Mouse (Mus musculus) urinary bladder, postnatal 14 days (tissue): ENCODE results near the gene Hist1h3c.
"Not testable (repeated sequence)": the region's sequence is repeated elsewhere in the genome, so short reads cannot be mapped to it uniquely, and the experiment has no call there.

Source experiments
- DNase-seq: peaks from one replicate; pipeline ENCODE4 v3.0.0; 2021; ENCODE audit warnings: low spot score

The Hist1h3c gene

DNA sequence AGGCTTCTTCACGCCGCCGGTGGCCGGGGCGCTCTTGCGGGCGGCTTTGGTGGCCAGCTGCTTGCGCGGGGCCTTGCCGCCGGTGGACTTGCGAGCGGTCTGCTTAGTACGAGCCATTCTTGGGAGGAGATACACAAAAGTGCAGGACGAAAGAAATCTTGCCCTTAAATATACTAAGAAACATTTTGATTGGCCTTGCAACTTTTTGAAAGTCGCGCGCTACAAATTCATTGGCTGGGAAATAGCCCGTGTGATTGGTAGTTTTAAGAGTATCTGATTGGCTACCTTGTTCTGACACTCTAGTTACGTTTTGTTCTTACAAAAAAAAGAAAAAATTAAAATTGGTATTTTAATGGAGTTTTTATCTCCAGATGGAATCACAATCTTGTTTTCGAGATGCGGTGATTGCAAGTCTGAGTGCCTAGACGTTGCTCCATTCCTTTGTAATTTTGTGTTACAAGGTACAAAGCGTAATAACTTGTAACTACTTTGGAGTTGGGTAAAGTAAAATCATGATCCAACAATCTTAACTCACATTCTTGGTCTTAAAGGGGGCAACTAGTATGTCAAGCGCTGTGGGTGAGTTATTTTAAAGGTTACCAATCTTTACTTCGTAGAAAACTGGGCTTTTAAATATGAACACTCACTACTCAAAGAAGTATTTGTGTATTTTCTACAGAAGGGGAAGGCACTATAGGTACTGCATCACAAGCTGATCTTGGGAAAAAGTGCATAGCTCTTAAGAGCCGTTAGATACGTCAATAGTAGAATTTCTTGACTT is at the start of gene Hist1h3c:
TSS of gene Hist1h3c (minus strand) at position 222 of the 781 bp plus-strand sequence.
- DNase-seq = peak; percentile 85

DNA sequence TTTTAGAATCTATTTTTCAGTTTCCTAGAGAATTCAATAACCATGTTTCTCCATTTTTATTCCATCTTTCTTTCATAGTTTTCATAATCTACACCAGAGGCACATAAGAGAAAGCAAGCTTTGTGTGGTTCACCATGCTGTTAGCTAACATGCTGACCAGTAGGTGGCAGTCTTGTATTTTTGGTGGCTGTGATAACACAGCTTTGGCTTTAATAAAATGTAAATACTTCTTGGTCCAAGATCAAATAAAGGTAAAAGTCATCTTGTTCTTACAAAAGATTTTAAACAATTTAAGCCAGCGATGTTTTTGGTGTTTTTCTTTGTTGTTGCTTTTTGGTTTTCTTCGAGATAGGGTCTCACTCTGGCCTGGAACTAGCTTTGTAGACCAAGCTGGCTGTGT is 47.1 kb upstream of the Hist1h3c start:
- peak; percentile 51 for DNase-seq

DNA sequence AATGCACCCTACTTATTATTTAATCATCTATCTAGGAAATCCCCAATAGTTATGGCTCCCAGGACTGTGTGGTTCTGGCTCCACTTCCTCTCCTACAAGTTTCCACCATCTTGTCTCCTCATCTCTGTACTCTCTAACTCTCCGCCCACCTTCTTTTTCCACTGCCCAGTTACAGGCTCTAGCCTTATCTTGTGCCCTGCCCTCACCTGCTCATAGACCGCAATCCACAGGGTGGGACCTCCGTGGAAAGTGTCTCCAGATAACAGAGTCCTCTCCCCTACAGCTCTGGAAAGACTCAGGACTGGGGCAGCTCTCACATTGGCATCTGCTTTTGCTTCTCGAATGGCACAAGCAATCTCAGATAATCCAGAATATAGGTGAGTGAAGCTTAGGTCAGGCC is 33.6 kb upstream of the Hist1h3c start:
- no peak for DNase-seq

DNA sequence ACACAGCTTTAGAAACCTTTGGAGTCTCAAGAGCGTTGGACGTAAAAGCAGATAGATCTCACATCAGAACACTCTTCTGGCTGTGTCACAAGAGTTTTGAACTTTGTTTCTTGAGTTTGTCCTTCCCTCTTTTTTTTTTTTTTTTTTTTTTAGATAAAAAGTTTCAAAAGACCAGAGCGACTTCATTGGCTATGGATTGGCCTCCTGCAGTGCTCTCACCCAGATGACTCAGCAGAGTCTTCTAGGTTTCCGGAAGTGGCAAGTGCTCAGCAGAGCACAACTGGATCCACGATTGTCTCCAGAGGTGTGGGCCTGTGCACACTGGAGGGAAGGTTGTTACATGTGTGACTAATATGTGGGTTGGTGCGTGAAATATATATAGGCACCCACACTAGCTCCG is 32.9 kb upstream of the Hist1h3c start:
- DNase-seq = no peak

DNA sequence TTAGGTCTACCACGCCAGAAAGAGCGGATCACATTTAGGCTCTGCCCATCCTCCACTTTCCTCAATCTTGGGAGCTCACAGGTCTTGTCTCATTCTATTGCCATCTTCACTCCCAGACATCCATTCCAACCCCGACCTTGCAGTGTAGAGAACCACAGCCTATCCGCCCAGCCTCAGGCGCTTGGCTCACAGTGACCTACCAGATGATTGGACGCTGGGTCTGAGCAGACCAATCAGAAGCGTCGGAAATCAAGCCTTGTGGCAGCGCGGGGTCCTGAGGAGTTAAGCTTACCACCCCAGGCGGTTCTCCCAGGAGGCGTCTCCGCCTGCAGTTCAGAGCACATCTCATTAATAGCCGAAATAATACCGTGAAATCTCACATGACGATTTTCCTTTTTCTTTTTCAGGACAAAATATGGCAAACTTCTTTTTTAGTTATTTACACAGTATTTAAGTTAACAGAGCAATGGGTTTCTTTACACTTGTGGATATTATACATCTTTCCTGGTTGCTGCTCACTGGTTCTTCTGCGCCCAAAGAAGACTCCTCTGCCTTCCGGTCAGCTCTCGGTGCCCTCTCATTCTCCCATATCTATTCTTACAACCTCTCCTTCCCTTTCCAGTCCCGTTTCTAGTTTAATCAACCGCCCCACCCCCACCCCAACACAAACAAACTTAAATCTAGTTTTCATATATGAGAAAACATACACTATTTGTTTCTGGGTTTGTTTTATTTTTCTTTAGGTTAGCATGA is 27.3 kb upstream of the Hist1h3c start:
- DNase-seq = peak; percentile 23

DNA sequence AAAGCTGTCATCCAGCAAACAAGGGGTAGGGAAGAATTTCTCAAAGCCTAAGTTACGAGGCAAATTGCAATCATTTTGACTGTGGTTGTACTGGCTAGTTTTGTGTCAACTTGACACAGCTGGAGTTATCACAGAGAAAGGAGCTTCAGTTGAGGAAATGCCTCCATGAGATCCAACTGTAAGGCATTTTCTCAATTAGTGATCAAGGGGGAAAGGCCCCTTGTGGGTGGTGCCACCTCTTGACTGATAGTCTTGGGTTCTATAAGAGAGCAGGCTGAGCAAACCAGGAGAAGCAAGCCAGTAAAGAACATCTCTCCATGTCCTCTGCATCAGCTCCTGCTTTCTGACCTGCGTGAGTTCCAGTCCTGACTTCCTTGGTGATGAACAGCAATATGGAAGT is 24.2 kb upstream of the Hist1h3c start, which contains the start of gene Trim38:
TSS of gene Trim38 (plus strand) at position 301 of the 400 bp plus-strand sequence.
- DNase-seq = not testable (repeated sequence)

DNA sequence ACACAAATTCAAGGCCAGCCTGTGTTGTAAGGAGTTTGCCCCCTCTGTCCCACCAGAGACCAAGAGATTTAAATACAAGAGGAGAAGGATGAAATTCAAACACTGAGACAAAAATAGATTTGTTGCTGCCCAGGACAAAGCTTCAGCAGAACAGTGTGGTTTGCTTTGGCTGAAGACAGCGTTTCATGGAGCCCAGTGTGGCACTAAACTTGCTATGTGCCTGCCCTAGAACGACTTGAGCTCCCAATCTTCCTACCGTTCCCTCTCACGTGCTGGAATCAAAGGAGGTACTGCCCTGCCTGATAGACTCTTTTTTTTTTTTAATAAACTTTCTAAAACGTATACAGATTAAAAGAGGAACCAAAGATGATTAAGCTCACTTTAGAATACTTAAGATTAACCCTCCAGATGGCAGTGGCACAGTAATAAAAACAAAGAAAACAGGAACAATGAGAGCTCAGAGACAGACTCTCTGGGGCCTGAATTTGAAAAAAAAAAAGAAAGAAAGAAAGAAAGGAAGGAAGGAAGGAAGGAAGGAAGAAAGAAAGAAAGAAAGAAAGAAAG is 23.5 kb upstream of the Hist1h3c start:
- DNase-seq = no peak

DNA sequence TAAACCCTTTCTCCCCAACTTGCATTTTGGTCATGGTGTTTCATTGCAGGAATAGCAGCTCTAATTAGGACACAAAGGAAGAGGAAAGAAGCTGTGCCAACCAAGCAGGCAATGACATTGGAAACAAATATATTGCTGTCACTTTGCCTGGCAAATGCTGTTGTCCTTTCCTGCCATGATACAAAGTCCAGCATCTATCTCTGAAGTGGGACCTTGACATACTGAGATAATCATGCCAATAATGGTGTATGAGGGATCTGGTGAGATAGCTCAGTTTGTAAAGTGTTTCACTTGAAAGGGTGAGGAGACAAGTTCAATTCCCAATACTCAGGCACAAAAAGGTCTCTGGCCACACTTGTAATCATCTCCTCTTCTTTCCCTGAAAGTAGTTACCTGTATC is 21.4 kb upstream of the Hist1h3c start:
- no peak for DNase-seq

DNA sequence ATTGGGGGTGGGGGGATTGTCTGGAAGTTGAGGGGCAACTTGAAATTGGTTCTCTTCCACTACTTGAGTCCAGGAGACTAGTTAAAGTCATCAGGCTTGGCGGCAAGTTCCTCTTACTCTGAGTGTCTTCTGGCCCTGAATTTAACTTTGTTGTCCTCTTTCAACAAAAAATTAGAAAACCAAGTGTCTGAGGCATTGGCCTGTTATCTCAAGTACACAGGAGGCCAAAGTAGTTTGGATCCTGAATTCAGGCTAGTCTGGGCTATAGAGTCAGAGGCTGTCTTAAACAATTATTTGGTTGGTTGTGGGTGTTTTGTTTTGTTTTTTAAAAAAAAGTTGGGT is 19.7 kb upstream of the Hist1h3c start:
- DNase-seq = no peak

DNA sequence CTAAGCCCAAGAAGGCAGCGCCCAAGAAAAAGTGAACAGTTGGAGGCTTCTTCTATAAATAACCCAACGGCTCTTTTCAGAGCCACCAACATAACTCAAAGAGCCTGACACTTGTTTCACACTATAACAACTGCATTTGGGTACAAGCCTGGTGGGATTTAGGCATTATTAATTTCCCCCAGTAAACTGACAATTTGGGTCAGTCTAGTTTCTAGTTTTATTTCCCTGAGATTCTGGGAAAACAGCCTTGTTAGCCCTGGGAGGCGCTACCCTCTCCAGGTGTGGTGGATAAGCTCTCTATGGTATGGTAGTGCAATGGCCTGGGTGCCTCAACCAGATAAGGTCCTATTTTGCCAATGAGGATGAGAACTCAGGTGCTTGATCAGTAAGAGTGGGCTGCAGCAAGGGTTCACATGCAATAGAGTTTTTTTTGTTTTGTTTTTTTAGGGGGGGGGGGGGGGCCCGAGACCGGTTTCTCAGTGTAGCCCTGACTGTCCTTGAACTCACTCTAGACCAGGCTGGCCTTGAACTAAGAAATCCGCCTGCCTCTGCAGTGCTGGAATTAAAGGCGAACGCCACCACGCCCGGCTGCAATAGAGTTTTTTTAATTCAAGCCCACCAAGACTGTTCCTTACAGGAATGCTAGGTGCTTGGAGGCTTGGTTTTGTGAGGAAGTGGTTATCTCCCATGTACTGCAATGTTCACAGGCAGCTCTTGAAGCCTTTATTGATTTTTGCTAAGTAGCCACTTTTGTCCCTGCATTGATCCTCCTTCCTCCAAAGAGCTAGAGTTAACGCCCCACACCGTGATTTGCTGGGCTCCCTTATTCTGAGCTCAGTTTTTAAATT is 19.1 kb upstream of the Hist1h3c start:
- no peak for DNase-seq

DNA sequence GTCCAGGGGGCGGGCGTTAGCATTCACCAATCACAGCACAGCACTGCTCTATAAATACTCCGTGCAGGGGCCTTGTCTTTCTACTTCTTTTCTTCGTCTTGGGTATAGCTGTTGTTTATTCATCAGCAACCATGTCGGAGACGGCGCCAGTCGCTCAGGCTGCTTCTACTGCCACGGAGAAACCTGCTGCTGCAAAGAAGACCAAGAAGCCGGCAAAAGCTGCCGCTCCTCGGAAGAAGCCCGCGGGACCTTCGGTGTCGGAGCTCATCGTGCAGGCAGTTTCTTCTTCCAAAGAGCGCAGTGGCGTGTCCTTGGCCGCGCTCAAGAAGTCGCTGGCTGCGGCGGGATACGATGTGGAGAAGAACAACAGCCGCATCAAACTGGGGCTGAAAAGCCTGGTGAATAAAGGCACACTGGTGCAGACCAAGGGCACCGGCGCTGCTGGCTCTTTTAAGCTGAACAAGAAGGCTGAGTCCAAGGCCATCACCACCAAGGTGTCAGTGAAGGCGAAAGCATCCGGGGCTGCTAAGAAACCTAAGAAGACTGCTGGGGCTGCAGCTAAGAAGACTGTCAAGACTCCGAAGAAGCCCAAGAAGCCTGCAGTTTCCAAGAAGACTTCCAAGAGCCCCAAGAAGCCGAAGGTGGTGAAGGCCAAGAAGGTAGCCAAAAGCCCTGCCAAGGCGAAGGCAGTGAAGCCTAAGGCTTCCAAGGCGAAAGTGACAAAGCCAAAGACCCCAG is 18.4 kb upstream of the Hist1h3c start, which contains the start of gene Hist1h1a:
TSS of gene Hist1h1a (plus strand) at position 81 of the 738 bp plus-strand sequence.
- peak; percentile 84 for DNase-seq

DNA sequence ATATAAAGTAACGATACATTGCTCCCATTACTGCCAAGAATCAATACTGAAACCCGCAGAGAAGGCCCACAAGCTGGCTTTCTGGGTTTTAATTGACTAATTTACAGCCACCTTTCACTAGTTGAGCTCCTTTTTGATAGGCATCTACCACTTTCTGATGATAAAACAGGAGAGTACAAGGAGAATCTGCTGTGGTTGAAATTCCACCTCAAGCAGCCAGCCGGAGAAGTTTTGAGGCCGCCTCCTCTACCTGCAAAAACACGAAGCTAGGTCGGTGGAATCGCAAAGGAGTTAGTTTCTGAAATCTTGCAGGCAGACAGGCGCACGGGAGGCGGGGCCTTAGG is 17.8 kb upstream of the Hist1h3c start:
- DNase-seq = no peak

DNA sequence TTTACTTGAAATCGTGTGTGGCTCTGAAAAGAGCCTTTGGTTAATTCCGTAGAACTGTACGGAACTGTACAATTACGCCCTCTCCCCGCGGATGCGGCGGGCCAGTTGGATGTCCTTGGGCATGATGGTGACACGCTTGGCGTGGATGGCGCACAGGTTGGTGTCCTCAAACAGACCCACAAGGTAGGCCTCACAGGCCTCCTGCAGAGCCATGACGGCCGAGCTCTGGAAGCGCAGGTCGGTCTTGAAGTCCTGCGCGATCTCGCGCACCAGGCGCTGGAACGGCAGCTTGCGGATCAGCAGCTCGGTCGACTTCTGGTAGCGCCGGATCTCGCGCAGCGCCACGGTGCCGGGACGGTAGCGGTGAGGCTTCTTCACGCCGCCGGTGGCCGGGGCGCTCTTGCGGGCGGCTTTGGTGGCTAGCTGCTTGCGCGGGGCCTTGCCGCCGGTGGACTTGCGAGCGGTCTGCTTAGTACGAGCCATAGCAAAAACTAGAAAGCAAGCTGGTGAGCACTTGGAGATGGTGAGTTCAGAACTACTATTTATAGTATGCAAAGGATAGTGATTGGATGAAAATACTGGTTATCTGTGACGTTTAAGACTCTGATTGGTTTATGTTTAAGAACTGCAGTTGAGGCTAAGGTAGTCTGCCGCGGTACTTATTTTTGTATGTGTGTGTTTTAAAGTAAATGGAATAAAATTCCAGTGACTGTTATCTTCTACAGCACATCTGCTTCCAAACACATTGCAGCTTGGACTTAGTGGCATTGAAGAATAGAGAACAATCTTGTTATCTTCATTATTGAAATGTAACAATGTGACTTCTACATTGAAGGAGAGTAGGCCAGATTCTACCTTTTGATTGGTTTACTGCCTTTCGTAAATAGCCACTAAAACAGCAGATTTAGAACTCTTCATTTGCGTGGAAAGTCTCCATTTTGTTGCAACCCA is 16.7 kb upstream of the Hist1h3c start, which contains the start of gene Hist1h3a:
TSS of gene Hist1h3a (minus strand) at position 516 of the 951 bp plus-strand sequence.
- DNase-seq = peak; percentile 53

DNA sequence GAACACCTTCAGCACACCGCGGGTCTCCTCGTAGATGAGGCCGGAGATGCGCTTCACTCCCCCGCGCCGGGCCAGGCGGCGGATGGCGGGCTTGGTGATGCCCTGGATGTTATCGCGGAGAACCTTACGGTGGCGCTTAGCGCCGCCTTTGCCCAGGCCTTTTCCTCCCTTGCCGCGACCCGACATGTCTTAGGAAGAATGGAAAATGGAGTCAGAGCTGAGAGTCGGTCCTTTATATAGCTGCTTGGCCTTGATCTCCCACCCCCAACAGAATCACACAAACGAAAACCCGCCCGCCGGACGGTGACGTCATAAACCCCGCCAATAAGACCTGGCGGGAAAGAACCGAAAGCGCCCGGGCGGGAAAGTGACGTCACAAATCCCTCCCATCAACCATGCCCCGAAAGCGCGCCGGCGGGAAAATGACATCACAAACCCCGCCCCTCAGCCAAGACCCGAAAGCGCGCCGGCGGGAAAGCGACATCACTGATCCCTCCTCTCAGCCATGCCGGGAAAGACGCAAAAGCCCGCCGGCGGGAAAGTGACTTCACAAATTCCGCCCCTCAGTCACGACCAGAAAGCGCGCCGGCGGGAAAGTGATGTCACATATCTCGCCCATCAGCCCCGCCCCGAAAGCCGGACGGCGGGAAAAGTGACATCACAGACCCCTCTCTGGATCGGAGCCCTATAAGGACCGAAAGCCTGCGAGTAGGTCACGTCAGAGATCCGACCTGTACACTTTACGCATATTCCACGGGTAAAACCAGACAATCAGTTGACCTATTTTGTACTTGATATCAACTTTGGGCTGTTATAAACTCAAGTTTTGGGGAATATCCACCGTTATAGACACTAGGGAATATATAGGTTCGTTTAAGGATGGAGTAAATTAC is 15.8 kb upstream of the Hist1h3c start, which contains the start of gene Hist1h4a:
TSS of gene Hist1h4a (minus strand) at position 259 of the 893 bp plus-strand sequence.
- DNase-seq = peak; percentile 99

DNA sequence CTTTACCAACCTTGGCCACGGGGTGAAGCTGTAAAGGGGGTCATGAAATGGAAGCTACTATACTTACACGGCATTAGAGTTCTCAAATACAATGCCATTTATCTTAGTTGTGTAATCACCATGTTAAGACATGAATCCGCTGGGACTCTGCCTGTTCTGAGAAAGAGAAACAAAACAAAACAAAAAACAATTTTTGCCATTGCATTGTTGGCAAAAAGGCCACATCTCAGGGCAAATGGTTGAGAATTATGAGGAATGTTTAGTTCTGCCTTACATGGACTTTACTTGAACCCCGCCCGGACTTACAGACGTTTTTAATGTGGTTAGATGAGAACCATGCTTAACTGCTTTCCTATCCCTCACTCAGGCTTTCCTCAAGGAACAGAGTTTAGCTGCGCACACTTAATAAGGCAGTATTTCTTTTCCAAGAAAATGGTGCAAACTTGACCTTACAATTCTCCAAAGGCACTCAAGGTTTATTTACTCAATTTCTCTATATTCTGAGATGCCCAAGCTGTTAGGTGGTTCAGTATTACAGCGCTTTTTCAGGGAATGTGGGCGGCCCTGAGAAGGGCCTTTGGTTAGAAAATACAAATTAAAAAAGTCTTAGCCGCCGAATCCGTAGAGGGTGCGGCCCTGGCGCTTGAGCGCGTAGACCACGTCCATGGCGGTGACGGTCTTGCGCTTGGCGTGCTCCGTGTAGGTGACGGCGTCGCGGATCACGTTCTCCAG is 15.0 kb upstream of the Hist1h3c start:
- DNase-seq = no peak

DNA sequence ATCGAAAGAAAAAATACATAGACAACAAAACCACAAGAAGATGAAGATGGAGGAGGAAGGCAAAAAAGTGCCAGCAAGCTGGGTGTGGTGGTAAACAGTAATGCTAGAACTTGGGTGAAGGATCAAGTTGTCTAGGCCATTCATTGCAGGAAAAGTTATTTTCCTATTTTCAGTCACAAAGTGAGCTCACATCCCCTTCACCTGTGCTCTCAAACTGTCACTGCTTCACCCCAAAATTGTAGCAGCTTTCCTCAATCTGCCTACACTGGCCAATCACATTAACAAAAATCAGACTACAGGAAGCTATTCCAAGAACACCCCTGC is 14.5 kb upstream of the Hist1h3c start:
- no peak for DNase-seq

DNA sequence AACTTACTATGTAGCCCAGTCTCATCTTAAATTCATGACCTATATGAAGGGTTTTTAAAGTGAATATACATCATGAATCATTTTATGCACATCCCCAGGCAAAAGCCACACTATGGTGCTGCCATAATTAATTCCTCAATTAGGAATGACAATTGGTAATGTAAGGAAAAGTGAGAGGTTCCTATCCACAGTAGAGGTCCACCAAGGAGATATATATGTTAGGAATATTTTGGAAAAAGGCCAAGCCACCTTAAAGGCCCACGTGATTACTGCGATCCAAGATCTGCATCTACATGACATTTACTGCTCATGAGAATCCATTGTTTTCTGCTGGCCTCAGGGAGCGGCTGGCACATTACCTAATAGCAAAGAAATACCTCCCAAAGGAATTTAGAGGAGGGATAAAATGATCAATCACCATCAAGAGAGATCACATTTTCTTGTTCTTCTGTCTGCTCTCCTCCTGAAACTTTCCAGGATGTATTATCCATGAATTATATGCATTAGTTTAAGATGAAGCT is 13.9 kb upstream of the Hist1h3c start:
- DNase-seq = no peak

DNA sequence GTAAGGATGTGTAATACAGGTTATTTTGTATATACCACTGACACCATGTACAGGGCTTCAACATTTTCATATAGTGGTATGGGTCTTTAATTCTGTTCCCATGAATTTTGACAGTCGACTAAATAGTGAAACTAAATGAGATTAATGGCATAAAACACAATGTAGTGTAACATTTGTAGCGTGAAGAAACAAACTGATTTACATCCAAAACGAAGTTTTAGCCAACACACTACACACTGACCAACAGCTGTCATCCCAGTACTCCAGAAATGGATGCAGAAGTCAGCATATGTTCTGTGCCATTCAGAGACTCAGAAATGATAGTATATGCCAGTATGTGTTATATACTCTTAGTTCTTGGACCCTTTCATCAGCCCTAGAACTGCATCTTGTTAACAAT is 12.5 kb upstream of the Hist1h3c start:
- no peak for DNase-seq
